Mouse (Mus musculus): Measurements from ENCODE around the gene Ifnz.
"Not testable (repeated sequence)": the region's sequence is repeated elsewhere in the genome, so short reads cannot be mapped to it uniquely, and the experiment has no call there.

The Ifnz gene

GRCm38 (mm10) chr4:88781831-88782230, at the start of gene Ifnz:
Gene Ifnz, plus strand, starts transcription at chr4:88782131.
- DNase-seq: not testable (repeated sequence)

- DNase-seq: peak; percentile 46 to 66
Measured at GRCm38 (mm10) chr4:88738480-88738879, 43.5 kb upstream of the Ifnz start.

GRCm38 (mm10) chr4:88739036-88739435, 42.9 kb upstream of the Ifnz start:
- DNase-seq: no peak

- DNase-seq: no peak
Measured at GRCm38 (mm10) chr4:88741426-88741825, 40.5 kb upstream of the Ifnz start.

GRCm38 (mm10) chr4:88742771-88743371, 39.1 kb upstream of the Ifnz start:
- DNase-seq: no peak

GRCm38 (mm10) chr4:88744207-88744606, 37.7 kb upstream of the Ifnz start:
- DNase-seq: no peak

GRCm38 (mm10) chr4:88749926-88750325, 32.0 kb upstream of the Ifnz start:
- DNase-seq: no peak

- DNase-seq: peak; percentile 69 to 77
Measured at GRCm38 (mm10) chr4:88754818-88755340, 27.1 kb upstream of the Ifnz start, which contains the start of gene Gm13271. Gene Gm13271, plus strand, starts transcription at chr4:88754868.

GRCm38 (mm10) chr4:88756581-88757513, 25.1 kb upstream of the Ifnz start:
- DNase-seq: peak in 1 of 2 experiments; percentile 27

- DNase-seq: peak; percentile 87 to 93
Measured at GRCm38 (mm10) chr4:88757628-88758031, 24.3 kb upstream of the Ifnz start.

- DNase-seq: not testable (repeated sequence)
Measured at GRCm38 (mm10) chr4:88758751-88759150, 23.2 kb upstream of the Ifnz start.

- DNase-seq: peak in 1 of 2 experiments; percentile 48
Measured at GRCm38 (mm10) chr4:88759610-88760268, 22.2 kb upstream of the Ifnz start, which contains the start of gene Gm13283. Gene Gm13283, plus strand, starts transcription at chr4:88760119.

GRCm38 (mm10) chr4:88760431-88760830, 21.5 kb upstream of the Ifnz start:
- peak; percentile 73 to 76 for DNase-seq

GRCm38 (mm10) chr4:88761776-88762175, 20.2 kb upstream of the Ifnz start:
- peak; percentile 65 to 74 for DNase-seq

GRCm38 (mm10) chr4:88762341-88762740, 19.6 kb upstream of the Ifnz start:
- peak in 1 of 2 experiments; percentile 33 for DNase-seq

- DNase-seq: peak; percentile 55 to 60
Measured at GRCm38 (mm10) chr4:88763384-88764018, 18.4 kb upstream of the Ifnz start.

- not testable (repeated sequence) for DNase-seq
Measured at GRCm38 (mm10) chr4:88773534-88773933, 8.4 kb upstream of the Ifnz start, which contains the start of gene Gm13290. Gene Gm13290, plus strand, starts transcription at chr4:88773834.

- not testable (repeated sequence) for DNase-seq
Measured at GRCm38 (mm10) chr4:88776622-88777021, 5.3 kb upstream of the Ifnz start, which contains the start of gene Gm13289. Gene Gm13289, plus strand, starts transcription at chr4:88776922.

GRCm38 (mm10) chr4:88779550-88779949, 2.4 kb upstream of the Ifnz start, which contains the start of gene Gm13272:
Gene Gm13272, plus strand, starts transcription at chr4:88779850.
- DNase-seq: not testable (repeated sequence)

GRCm38 (mm10) chr4:88780320-88780719, 1.6 kb upstream of the Ifnz start:
- DNase-seq: peak in 1 of 2 experiments; percentile 20

- DNase-seq: peak in 1 of 2 experiments; percentile 19
Measured at GRCm38 (mm10) chr4:88782335-88782734, 404 bp downstream of the Ifnz start.

- not testable (repeated sequence) for DNase-seq
Measured at GRCm38 (mm10) chr4:88785409-88785808, 3.5 kb downstream of the Ifnz start, which contains the start of gene Gm13276. Gene Gm13276, plus strand, starts transcription at chr4:88785709.
